Mouse (Mus musculus): Measurements from ENCODE around the gene Adm.

The Adm gene

GRCm38 (mm10) chr7:110658378-110658928, 31.0 kb downstream of the Adm start:
- DNase-seq (ENCODE audit: low spot score in 2 of 2) = no peak

- no peak for DNase-seq (ENCODE audit: low spot score in 2 of 2)
Measured at GRCm38 (mm10) chr7:110666537-110666936, 39.1 kb downstream of the Adm start.

- no peak for DNase-seq (ENCODE audit: low spot score in 2 of 2)
Measured at GRCm38 (mm10) chr7:110668247-110668646, 40.8 kb downstream of the Adm start.

- no peak for DNase-seq (ENCODE audit: low spot score in 2 of 2)
Measured at GRCm38 (mm10) chr7:110668756-110669155, 41.3 kb downstream of the Adm start.

DNA sequence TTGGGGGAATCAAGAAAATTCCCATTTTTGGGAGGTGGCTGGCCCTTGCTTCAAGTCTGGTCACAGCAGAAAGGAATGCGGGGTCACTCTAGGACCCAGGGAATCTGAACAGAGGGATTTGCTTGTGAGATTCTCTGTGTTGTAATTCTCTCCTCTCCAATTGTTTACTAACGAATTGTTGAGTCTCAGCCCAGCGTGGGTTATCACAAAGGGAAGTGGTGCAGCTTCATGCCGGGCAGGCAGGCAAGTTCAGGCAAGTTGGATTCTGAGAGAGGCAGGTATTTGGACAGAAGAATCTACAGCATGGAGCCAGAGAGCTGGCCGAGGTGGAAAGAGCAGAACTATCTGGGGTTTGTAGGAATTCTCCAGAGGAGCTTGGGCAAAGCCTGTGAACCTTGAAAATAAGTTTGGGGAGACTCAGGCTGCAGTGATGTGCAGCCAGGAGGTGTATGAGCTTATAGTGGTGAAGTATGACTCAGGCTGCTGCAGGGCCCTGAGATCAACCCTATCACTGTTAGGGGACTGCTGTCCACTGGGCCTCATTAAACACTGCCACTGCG, 43.7 kb downstream of the Adm start:
- no peak for DNase-seq (ENCODE audit: low spot score in 2 of 2)
